Mouse (Mus musculus) hindbrain, postnatal 0 days (tissue): ENCODE results near the gene Cnr2. TPM values are rescaled to one million over a fixed set of nuclear protein-coding genes. Genes with fewer than 3 reads are reported as not detected.

Source experiments
- ATAC-seq: fragments of 200-750 bp; cut with Nextera tagmentation; 2 replicates; pipeline ENCODE4 v1.8.0; 2017; ENCODE audit warnings: mild to moderate bottlenecking, moderate TSS enrichment, moderate library complexity
- DNase-seq: peaks from one replicate; pipeline ENCODE4 v3.0.0-alpha.2; 2015; ENCODE audit warnings: low spot score
- H3K27ac ChIP-seq: fragments of 300-500 bp; sonication (generic); 2 replicates; pipeline ENCODE4 v1.5.1; 2014; ENCODE audit warnings: mild to moderate bottlenecking
- H3K27me3 ChIP-seq: fragments of 300-500 bp; sonication (generic); 2 replicates; pipeline ENCODE4 v1.6.1; 2014; ENCODE audit warnings: low read length, mixed read lengths; ENCODE audit not compliant: insufficient read depth
- H3K36me3 ChIP-seq: fragments of 300-500 bp; sonication (generic); 2 replicates; pipeline ENCODE4 v1.6.1; 2014; ENCODE audit warnings: low read length, mixed read lengths; ENCODE audit not compliant: insufficient read depth
- H3K4me1 ChIP-seq: fragments of 300-500 bp; sonication (generic); 2 replicates; pipeline ENCODE4 v1.6.1; 2014; ENCODE audit warnings: antibody characterized with exemption, low read length, mixed read lengths; ENCODE audit not compliant: insufficient read depth
- H3K4me2 ChIP-seq: fragments of 300-500 bp; sonication (generic); 2 replicates; pipeline ENCODE4 v1.6.1; 2014; ENCODE audit warnings: low read depth, mild to moderate bottlenecking, low read length, moderate library complexity, mixed read lengths
- H3K4me3 ChIP-seq: fragments of 300-500 bp; sonication (generic); 2 replicates; pipeline ENCODE4 v1.5.1; 2014; ENCODE audit warnings: low read length
- H3K9ac ChIP-seq: fragments of 300-500 bp; sonication (generic); replicated peaks from 2 replicates; pipeline ENCODE4 v1.6.1; 2014; ENCODE audit warnings: mild to moderate bottlenecking, low read length, moderate library complexity, mixed read lengths
- H3K9me3 ChIP-seq: fragments of 300-500 bp; sonication (generic); 2 replicates; pipeline ENCODE4 v1.6.1; 2016; ENCODE audit warnings: low read length, mixed read lengths
- CTCF ChIP-seq: IDR thresholded peaks from 2 replicates; pipeline ENCODE4 v1.5.1; 2016; ENCODE audit warnings: antibody characterized with exemption, control low read depth, low read depth
- WGBS: fragments of 180-500 bp; shearing (Covaris S2); extraction: QIAGEN DNeasy Blood & Tissue Kit; methylation state at CpG from one replicate; pipeline ENCODE4 v1.1.7; 2014; 5-methylcytosine and 5-hydroxymethylcytosine counted together
- polyA plus RNA-seq: library from polyadenylated mRNA; unstranded; fragments of >200 nt; fragmentation: Nextera tagmentation; extraction: Ambion mirVana; gene quantifications from 2 replicates; pipeline ENCODE4 v1.2.1, GENCODE M21; 2015
- total RNA-seq: library from RNA; depleted of rRNA; stranded (reverse); fragments of >200 nt; gene quantifications from 2 replicates; pipeline ENCODE4 v1.2.3, GENCODE M21; 2014

The Cnr2 gene
- total and polyA plus RNA-seq, 2 experiments from 2014 or later: 0.04 to 0.58 TPM

GRCm38 (mm10) chr4:135924418-135924817 is 29.2 kb downstream of the Cnr2 start:
- WGBS: 85% methylated on average over 2 of the region's 2 CpGs
- no peak for DNase-seq
- TF ChIP-seq CTCF: no peak

GRCm38 (mm10) chr4:135925341-135925740 is 30.1 kb downstream of the Cnr2 start:
- H3K27me3 ChIP-seq: no peaks in the 10 kb centered on the region
- H3K36me3 ChIP-seq: peaks cover 7% of the 10 kb centered on the region; the same call in 1 of the 2 replicates
- no peak overlapping the region for H3K9ac ChIP-seq
- no peak overlapping the region for H3K27ac ChIP-seq
- 70% methylated on average over 5 of the region's 5 CpGs for WGBS
- H3K4me1 ChIP-seq: peaks cover 5% of the 10 kb centered on the region; the same call in 1 of the 2 replicates
- ATAC-seq: no peak
- no peak for DNase-seq
- no peak overlapping the region for H3K4me2 ChIP-seq
- no peak overlapping the region for H3K4me3 ChIP-seq
- no peaks in the 10 kb centered on the region for H3K9me3 ChIP-seq
- TF ChIP-seq CTCF: no peak

More at GRCm38 (mm10) chr4:135924418-135924817, 29.2 kb downstream of the Cnr2 start:
- Histone ChIP-seq H3K9me3 (no peaks in the 10 kb centered on the region), H3K27ac (no peak overlapping the region), H3K27me3 (no peaks in the 10 kb centered on the region), H3K4me3 (no peak overlapping the region), H3K4me1 (peaks cover 5% of the 10 kb centered on the region; the same call in 1 of the 2 replicates), H3K4me2 (no peak overlapping the region), H3K36me3 (peaks cover 7% of the 10 kb centered on the region; the same call in 1 of the 2 replicates), H3K9ac (no peak overlapping the region)
- ATAC-seq: no peak

- Histone ChIP-seq H3K27me3 (no peaks in the 10 kb centered on the region), H3K4me3 (no peak overlapping the region), H3K4me2 (no peak overlapping the region), H3K36me3 (peaks cover 13% of the 10 kb centered on the region; the same call in 1 of the 2 replicates), H3K9me3 (no peaks in the 10 kb centered on the region), H3K4me1 (peaks cover 5% of the 10 kb centered on the region; the same call in 1 of the 2 replicates), H3K27ac (no peak overlapping the region), H3K9ac (no peak overlapping the region)
- TF ChIP-seq CTCF: no peak
- 91% methylated on average over 10 of the region's 10 CpGs for WGBS
- ATAC-seq (no peak), DNase-seq (no peak)
These were observed 31.1 kb downstream of the Cnr2 start for GRCm38 (mm10) chr4:135926195-135926808.

- no peak for TF ChIP-seq CTCF
- H3K4me3 ChIP-seq: no peak overlapping the region
- peaks cover 1% of the 10 kb centered on the region; the same call in 1 of the 2 replicates for H3K4me1 ChIP-seq
- no peak overlapping the region for H3K9ac ChIP-seq
- DNase-seq (no peak), ATAC-seq (no peak)
- H3K4me2 ChIP-seq: no peak overlapping the region
- H3K27me3 ChIP-seq: no peaks in the 10 kb centered on the region
- 93% methylated on average over 3 of the region's 3 CpGs for WGBS
- no peaks in the 10 kb centered on the region for H3K9me3 ChIP-seq
- peaks cover 13% of the 10 kb centered on the region; the same call in 1 of the 2 replicates for H3K36me3 ChIP-seq
- no peak overlapping the region for H3K27ac ChIP-seq
These were observed 31.7 kb downstream of the Cnr2 start for GRCm38 (mm10) chr4:135926861-135927260.

GRCm38 (mm10) chr4:135928376-135928775 is 33.2 kb downstream of the Cnr2 start:
- Histone ChIP-seq H3K9ac (no peak overlapping the region), H3K36me3 (peaks cover 14% of the 10 kb centered on the region), H3K4me2 (no peak overlapping the region), H3K9me3 (no peaks in the 10 kb centered on the region), H3K27me3 (no peaks in the 10 kb centered on the region), H3K27ac (no peak overlapping the region), H3K4me3 (no peak overlapping the region), H3K4me1 (no peaks in the 10 kb centered on the region)
- ATAC-seq: no peak
- TF ChIP-seq CTCF: no peak
- no peak for DNase-seq
- 79% methylated on average over 9 of the region's 9 CpGs for WGBS

GRCm38 (mm10) chr4:135929405-135929804 is 34.2 kb downstream of the Cnr2 start:
- ATAC-seq: no peak
- no peak for TF ChIP-seq CTCF
- no peaks in the 10 kb centered on the region for H3K27me3 ChIP-seq
- H3K4me2 ChIP-seq: no peak overlapping the region
- H3K27ac ChIP-seq: no peak overlapping the region
- DNase-seq: no peak
- no peaks in the 10 kb centered on the region for H3K4me1 ChIP-seq
- H3K4me3 ChIP-seq: no peak overlapping the region
- no peak overlapping the region for H3K9ac ChIP-seq
- H3K9me3 ChIP-seq: no peaks in the 10 kb centered on the region
- H3K36me3 ChIP-seq: peaks cover 22% of the 10 kb centered on the region
- WGBS: 81% methylated on average over 5 of the region's 5 CpGs

- Histone ChIP-seq H3K9ac (no peak overlapping the region), H3K27ac (no peak overlapping the region), H3K4me1 (no peaks in the 10 kb centered on the region), H3K4me2 (no peak overlapping the region), H3K9me3 (no peaks in the 10 kb centered on the region), H3K36me3 (peaks cover 22% of the 10 kb centered on the region), H3K4me3 (no peak overlapping the region), H3K27me3 (no peaks in the 10 kb centered on the region)
- 91% methylated on average over 9 of the region's 9 CpGs for WGBS
- no peak for ATAC-seq
- no peak for TF ChIP-seq CTCF
- no peak for DNase-seq
These were observed 34.6 kb downstream of the Cnr2 start for GRCm38 (mm10) chr4:135929828-135930227.
